Mouse (Mus musculus) bone marrow, adult 2 months (tissue): Measurements from ENCODE around the gene Gps2. TPM values are rescaled to one million over a fixed set of nuclear protein-coding genes. Genes with fewer than 3 reads are reported as not detected.

Source experiments
- H3K27ac ChIP-seq: fragments of 200-500 bp; 2 replicates; pipeline ENCODE4 v1.5.1; 2012; ENCODE audit warnings: low read depth, mild to moderate bottlenecking, control low read depth, inconsistent platforms, low read length; ENCODE audit not compliant: control insufficient read depth, poor library complexity, insufficient read depth
- H3K4me1 ChIP-seq: fragments of 200-500 bp; 2 replicates; pipeline ENCODE4 v1.6.1; 2011; ENCODE audit warnings: low read length; ENCODE audit not compliant: control insufficient read depth, insufficient read depth
- H3K4me3 ChIP-seq: fragments of 200-500 bp; replicated peaks from 2 replicates; pipeline ENCODE3; 2011; ENCODE audit warnings: mild to moderate bottlenecking, low read depth, low read length, control low read depth; ENCODE audit not compliant: control insufficient read depth
- CTCF ChIP-seq: fragments of 200-500 bp; IDR thresholded peaks from 2 replicates; pipeline ENCODE4 v1.5.1; 2011; ENCODE audit warnings: low read length, control low read depth; ENCODE audit not compliant: control insufficient read depth, insufficient read depth
- POLR2A ChIP-seq: fragments of 200-500 bp; IDR thresholded peaks from 2 replicates; pipeline ENCODE4 v1.6.1; 2011; ENCODE audit warnings: low read depth, mild to moderate bottlenecking, control low read depth, low read length, borderline replicate concordance; ENCODE audit not compliant: control insufficient read depth
- WGBS: fragments of 180-500 bp; shearing (Covaris S2); methylation state at CpG from one replicate; pipeline ENCODE4 v1.1.7; 2018; 5-methylcytosine and 5-hydroxymethylcytosine counted together
- polyA plus RNA-seq: library from polyadenylated mRNA; stranded (reverse); fragments of >200 nt; gene quantifications from 2 replicates; pipeline ENCODE4 v1.2.4, GENCODE M21; 2011; ENCODE audit warnings: low replicate concordance; ENCODE audit not compliant: missing spikeins, insufficient read depth, insufficient read length

The Gps2 gene
- polyA plus RNA-seq, 1 experiment, result 203 TPM

DNA sequence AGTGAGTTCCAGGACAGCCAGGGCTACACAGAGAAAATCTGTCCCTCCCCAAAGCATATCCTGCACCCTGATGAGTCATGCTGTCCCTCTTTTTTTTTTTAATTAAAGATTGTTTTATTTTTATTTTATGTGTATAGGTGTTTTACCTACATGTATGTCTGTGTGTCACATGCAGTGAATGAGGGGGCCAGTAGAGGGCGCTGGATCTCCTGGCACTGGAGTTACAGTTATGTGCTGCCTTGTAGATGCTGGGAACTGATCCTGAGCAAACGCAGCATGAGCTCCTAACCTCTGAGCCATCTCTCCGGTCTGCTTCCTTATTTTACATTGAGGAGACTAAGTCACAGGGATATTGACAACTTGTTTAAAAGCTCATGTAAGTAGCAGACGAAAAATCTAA is 30.6 kb upstream of the Gps2 start:
- 80% methylated on average over 4 of the region's 4 CpGs for WGBS
- TF ChIP-seq CTCF (peak; percentile 65), POLR2A (no peak)
- no peak overlapping the region for H3K27ac ChIP-seq
- H3K4me3 ChIP-seq, result no peak overlapping the region
- H3K4me1 ChIP-seq, result peaks cover 4% of the 10 kb centered on the region

DNA sequence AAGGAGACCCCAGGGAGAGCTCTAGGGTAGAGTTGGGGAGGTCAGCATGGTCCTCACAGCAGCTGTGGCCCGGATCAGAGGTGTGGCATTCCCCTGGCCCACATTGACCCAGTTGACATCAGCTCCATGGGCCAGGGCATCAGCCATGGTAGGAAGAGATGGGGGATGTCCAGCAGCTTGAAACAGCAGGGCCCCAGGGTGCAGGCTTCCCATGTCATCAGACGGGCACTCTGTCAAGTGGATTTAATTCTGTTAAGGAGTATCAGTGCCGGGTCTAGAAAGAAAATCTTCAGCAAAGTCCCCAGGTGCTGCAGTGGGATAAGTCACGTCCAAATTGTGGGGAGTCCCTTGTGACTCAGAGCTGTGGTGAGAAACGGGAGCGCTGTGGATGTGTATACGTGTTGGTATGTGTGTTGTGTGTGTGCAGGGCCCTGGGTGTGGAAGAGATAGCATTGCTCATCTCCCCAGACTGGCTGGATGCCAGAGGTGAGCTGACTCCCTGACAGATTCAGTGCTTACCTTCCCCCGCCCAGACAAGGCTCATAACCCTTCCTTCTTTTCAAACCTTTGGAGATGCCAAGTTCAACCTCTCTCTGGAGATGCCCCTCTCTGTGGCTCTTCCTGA is 30.0 kb upstream of the Gps2 start:
- TF ChIP-seq CTCF (no peak), POLR2A (no peak)
- 66% methylated on average over 8 of the region's 8 CpGs for WGBS
- Histone ChIP-seq H3K4me1 (peaks cover 4% of the 10 kb centered on the region), H3K4me3 (no peak overlapping the region), H3K27ac (no peak overlapping the region)

DNA sequence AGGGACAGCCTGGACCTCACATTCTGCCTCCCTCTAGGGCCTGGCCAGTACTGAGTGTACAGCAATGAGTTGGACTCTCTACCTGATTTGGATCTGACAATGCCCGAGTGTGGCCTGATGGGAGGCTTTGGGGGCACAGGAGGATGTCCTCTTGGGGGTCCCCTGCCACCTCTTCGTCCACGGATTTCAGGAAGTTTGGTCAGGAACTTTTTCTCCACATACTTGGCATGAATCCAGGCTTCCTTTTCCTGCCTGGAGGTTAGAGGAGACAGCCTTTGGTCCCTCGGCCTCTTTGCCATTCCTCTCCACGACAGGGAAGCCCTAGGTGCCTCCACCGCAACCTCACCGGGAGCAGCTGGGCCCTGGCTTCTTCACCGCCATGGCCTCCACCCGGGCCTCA is 29.4 kb upstream of the Gps2 start:
- TF ChIP-seq POLR2A (no peak), CTCF (no peak)
- WGBS, result 64% methylated on average over 9 of the region's 9 CpGs
- Histone ChIP-seq H3K4me1 (peaks cover 4% of the 10 kb centered on the region; the same call in 1 of the 2 replicates), H3K4me3 (no peak overlapping the region), H3K27ac (no peak overlapping the region)

DNA sequence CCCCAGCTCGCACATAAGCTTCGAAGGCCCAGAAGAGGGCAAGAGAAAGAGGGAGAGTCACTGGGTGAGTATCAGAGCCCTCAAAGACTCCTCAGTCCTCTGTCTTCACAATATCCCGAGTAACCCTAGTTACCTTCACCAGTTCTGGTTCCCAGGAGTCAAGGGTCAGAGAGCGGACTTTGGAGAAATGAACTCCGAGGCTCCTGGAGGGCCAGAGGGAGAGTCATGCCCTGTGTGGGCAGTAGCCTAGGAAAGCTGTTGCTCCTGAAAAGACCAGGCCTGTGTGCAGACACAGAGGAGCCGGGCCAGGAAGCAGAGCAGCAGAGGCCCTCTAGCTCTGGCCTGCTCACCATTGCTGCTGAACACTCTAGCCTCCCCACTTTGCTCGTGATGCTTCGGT is 29.0 kb upstream of the Gps2 start:
- peaks cover 4% of the 10 kb centered on the region; the same call in 1 of the 2 replicates for H3K4me1 ChIP-seq
- 88% methylated on average over 8 of the region's 8 CpGs for WGBS
- no peak overlapping the region for H3K4me3 ChIP-seq
- no peak for TF ChIP-seq POLR2A
- no peak overlapping the region for H3K27ac ChIP-seq

DNA sequence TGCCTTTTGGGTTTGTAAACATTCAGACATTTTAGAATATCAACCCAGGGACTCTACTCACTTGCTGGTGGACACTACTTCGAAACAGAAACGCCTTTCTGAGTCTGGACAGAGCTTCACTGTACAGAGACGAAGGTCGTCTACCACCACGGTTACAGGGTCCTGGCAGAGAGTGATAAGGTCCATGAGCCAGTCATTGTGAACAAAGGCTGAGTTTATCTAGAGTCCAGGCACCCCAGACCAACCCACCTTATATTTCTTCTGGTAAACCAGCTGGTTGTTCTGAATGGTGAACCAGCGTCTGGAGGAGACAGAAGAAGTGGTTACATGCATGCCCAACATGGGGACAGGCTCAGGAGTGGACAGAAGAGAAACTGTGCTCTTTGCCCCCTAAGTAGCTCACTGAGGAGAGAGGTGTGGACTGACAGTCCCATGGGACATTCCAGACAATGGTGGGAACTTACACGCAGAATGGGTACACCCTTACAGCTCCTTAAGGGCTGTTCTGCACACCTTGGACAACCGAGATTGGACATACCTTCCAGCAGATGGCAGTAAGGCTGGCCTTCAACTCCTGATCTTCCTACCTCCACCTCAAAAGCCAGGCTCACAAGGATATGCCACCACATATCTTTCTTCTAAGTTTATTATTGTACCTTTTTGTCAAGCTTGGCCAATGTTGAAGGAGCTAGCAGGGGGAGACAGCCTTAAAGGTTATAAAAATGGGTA is 26.6 kb upstream of the Gps2 start:
- 64% methylated on average over 8 of the region's 8 CpGs for WGBS
- Histone ChIP-seq H3K4me1 (peaks cover 3% of the 10 kb centered on the region; the same call in 1 of the 2 replicates), H3K4me3 (no peak overlapping the region), H3K27ac (no peak overlapping the region)
- peak; percentile 47 for TF ChIP-seq CTCF
- no peak for TF ChIP-seq POLR2A

DNA sequence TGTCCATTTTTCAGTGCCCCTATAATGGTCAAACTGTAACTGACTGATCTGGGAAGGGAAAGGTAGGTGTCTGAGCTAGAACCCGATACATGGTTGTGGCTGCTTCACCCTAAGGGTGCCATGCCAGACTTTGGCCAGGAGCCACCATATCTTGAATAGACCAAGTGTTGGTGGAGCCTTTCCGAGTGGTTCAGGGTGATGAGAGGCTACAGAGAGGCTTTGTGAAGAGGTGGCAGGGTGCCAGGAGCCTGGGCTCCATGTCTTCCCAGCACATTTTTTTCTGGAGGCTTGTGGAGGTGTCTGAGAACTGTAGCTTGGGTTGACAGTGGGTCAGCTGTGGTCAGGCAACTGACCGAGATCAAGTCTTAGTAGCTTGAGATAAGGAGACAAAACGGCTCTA is 22.2 kb upstream of the Gps2 start:
- peaks cover 4% of the 10 kb centered on the region; the same call in 1 of the 2 replicates for H3K4me1 ChIP-seq
- H3K4me3 ChIP-seq, result no peak overlapping the region
- TF ChIP-seq CTCF, result no peak
- no peak for TF ChIP-seq POLR2A
- 57% methylated on average over 4 of the region's 4 CpGs for WGBS
- no peak overlapping the region for H3K27ac ChIP-seq

DNA sequence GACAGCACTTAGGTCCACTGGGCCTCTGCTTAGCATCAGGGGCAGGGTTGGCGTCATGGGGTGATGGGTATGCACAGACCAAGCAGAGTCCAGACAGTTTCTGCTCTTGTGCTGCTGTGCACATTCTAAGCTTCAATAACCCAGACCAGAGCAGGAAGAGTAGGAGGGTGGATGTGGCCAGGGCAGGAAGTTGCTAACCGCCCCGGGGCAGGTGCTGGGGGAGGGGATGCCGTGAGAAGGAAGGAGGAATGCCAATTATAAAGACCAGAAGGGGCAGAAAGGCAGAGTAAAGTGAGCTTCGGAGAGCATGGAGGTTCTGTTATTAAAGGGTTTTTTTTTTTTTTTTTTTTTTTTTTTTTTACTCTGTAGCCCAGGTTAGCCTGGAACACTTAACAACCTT is 19.0 kb upstream of the Gps2 start:
- WGBS, result under 1% methylated on average over 5 of the region's 5 CpGs
- TF ChIP-seq POLR2A (peak; percentile 28; the same call in 1 of the 2 replicates), CTCF (peak; percentile 11; the same call in 1 of the 2 replicates)
- H3K4me1 ChIP-seq, result peaks cover 4% of the 10 kb centered on the region; the same call in 1 of the 2 replicates
- H3K4me3 ChIP-seq, result peak overlapping the region; percentile 64
- peak overlapping the region; percentile 90 for H3K27ac ChIP-seq

DNA sequence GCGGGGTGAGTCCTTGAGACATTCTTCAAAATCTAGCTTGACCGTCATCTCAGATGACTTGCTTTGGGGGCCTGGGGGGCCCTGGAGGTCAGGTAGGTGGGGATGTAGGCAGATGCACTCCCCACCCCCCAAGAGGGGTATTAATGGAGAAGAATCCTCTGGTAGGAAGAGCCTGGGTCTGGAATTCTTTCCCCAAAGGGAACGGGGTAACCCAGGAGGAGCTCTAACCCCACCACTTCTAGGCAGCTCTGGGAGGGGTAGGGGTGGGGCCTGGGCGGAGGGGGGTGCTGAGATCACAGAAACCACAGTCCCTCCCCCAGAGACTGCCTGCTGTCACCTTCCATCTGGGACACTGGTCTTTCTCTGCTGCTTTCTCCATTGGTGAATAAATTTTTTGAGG is 18.4 kb upstream of the Gps2 start, which contains the start of gene Acap1:
Gene Acap1 (minus strand): TSS at position 249 of the 400 bp plus-strand sequence.
- H3K4me3 ChIP-seq, result peak within 1 kb of the TSS; percentile 64
- peaks cover 4% of the 10 kb centered on the region; the same call in 1 of the 2 replicates for H3K4me1 ChIP-seq
- peak within 1 kb of the TSS; percentile 90 for H3K27ac ChIP-seq
- no peak for TF ChIP-seq CTCF
- TF ChIP-seq POLR2A, result peak; percentile 14; the same call in 1 of the 2 replicates
- 9% methylated on average over 4 of the region's 4 CpGs for WGBS
